7 mouse cellular contexts compared by ENCODE assay signal in genomic region chr5:129584583-129585541, GRCm38 (mm10). TPM values are rescaled to one million over a fixed set of nuclear protein-coding genes. Genes with fewer than 3 reads are reported as not detected.
DNase-seq lines count a peak whose midpoint lies in the region; ATAC-seq and TF ChIP-seq lines count a peak whose summit lies in the region.

No protein-coding gene starts in this region.

- no peak overlapping the region for H3K27ac ChIP-seq in ES-E14 (ENCODE audit: insufficient read depth, low read depth, low read length, poor library complexity, severe bottlenecking)
- no peak overlapping the region for H3K27ac ChIP-seq in heart, embryonic 12.5 days (ENCODE audit: poor library complexity, severe bottlenecking)
- H3K27ac ChIP-seq in limb, embryonic 10.5 days, result peak overlapping the region; percentile 80
- H3K27ac ChIP-seq in midbrain, embryonic 14.5 days (replicated peaks; ENCODE audit: low read depth, low read length), result 0 out of 2 replicates have a peak overlapping the region, but pooled peaks have one; percentile 56
- no peak overlapping the region for H3K27ac ChIP-seq in stomach, embryonic 15.5 days

- H3K9ac ChIP-seq in ES-E14 (ENCODE audit: insufficient read depth, low read depth, low read length, poor library complexity, severe bottlenecking), result peak overlapping the region; percentile 79
- peak overlapping the region; percentile 79 for H3K9ac ChIP-seq in heart, embryonic 12.5 days
- peak overlapping the region; percentile 82 for H3K9ac ChIP-seq in midbrain, embryonic 14.5 days (replicated peaks; ENCODE audit: low read length)
- H3K9ac ChIP-seq in stomach, embryonic 15.5 days, result peak overlapping the region; percentile 48

- no peak for ATAC-seq in heart, embryonic 12.5 days (ENCODE audit: insufficient number of reproducible peaks, low FRiP score)
- ATAC-seq in midbrain, embryonic 14.5 days (ENCODE audit: low FRiP score, low TSS enrichment), result no peak
- peak; percentile 15; the same call in 1 of the 2 replicates for ATAC-seq in stomach, embryonic 15.5 days (ENCODE audit: insufficient read depth, low FRiP score, low read depth)

- no peaks in the 10 kb centered on the region for H3K9me3 ChIP-seq in ES-E14 (ENCODE audit: control insufficient read depth, insufficient read depth, low read depth, low read length)
- H3K9me3 ChIP-seq in heart, embryonic 12.5 days (replicated peaks), result no peaks in the 10 kb centered on the region
- no peaks in the 10 kb centered on the region for H3K9me3 ChIP-seq in limb, embryonic 10.5 days (replicated peaks)
- no peaks in the 10 kb centered on the region for H3K9me3 ChIP-seq in midbrain, embryonic 14.5 days (ENCODE audit: control insufficient read depth, low read length)
- H3K9me3 ChIP-seq in stomach, embryonic 15.5 days, result no peaks in the 10 kb centered on the region

- H3K27me3 ChIP-seq in heart, embryonic 12.5 days (replicated peaks), result peaks cover 87% of the 10 kb centered on the region
- H3K27me3 ChIP-seq in limb, embryonic 10.5 days (ENCODE audit: low read depth, poor library complexity, severe bottlenecking), result peaks cover 93% of the 10 kb centered on the region
- peaks cover 10% of the 10 kb centered on the region; the same call in 1 of the 2 replicates for H3K27me3 ChIP-seq in midbrain, embryonic 14.5 days (ENCODE audit: control insufficient read depth, insufficient read depth, low read length)
- H3K27me3 ChIP-seq in stomach, embryonic 15.5 days (replicated peaks), result peaks cover 31% of the 10 kb centered on the region; the same call in 1 of the 2 replicates

- WGBS in heart, embryonic 12.5 days, result under 1% methylated on average over 76 of the region's 76 CpGs
- WGBS in limb, embryonic 10.5 days, result under 1% methylated on average over 76 of the region's 76 CpGs
- WGBS in midbrain, embryonic 14.5 days, result under 1% methylated on average over 76 of the region's 76 CpGs
- WGBS in stomach, embryonic 15.5 days, result under 1% methylated on average over 76 of the region's 76 CpGs

- H3K4me1 ChIP-seq in ES-E14 (ENCODE audit: control insufficient read depth in 2 of 2, insufficient read depth in 2 of 2, low read length in 2 of 2, poor library complexity in 1 of 2), result peaks cover 0 to 9% of the 10 kb centered on the region in 2 experiments; a peak in 2 of 4 replicates
- peaks cover 23% of the 10 kb centered on the region for H3K4me1 ChIP-seq in heart, embryonic 12.5 days (replicated peaks)
- peaks cover 34% of the 10 kb centered on the region for H3K4me1 ChIP-seq in limb, embryonic 10.5 days
- H3K4me1 ChIP-seq in midbrain, embryonic 14.5 days (ENCODE audit: control insufficient read depth, insufficient read depth, low read length), result peaks cover 13% of the 10 kb centered on the region; the same call in 1 of the 2 replicates
- peaks cover 21% of the 10 kb centered on the region; the same call in 1 of the 2 replicates for H3K4me1 ChIP-seq in stomach, embryonic 15.5 days

- peak overlapping the region; percentile 81 to 94 for H3K4me3 ChIP-seq in ES-E14 (ENCODE audit: insufficient read depth in 1 of 2, low read depth in 1 of 2, low read length in 2 of 2, poor library complexity in 1 of 2, severe bottlenecking in 1 of 2)
- peak overlapping the region; percentile 75 for H3K4me3 ChIP-seq in heart, embryonic 12.5 days
- peak overlapping the region; percentile 80 for H3K4me3 ChIP-seq in limb, embryonic 10.5 days
- peak overlapping the region; percentile 80 for H3K4me3 ChIP-seq in midbrain, embryonic 14.5 days (replicated peaks; ENCODE audit: low read depth, low read length)
- H3K4me3 ChIP-seq in stomach, embryonic 15.5 days (replicated peaks), result peak overlapping the region; percentile 62

- in situ Hi-C loops in ES-E14 (cut with MboI; ENCODE audit: low sequenced_read_pairs in 2 of 2, unreplicated experiment in 2 of 2), result loop anchor here (10.0 to 25.0 kb wide), 2 partner anchors 398 to 520 kb away; no protein-coding TSS in a partner anchor

- H3K4me2 ChIP-seq in heart, embryonic 12.5 days, result peak overlapping the region; percentile 100
- peak overlapping the region; percentile 98 for H3K4me2 ChIP-seq in midbrain, embryonic 14.5 days (ENCODE audit: low read length)
- H3K4me2 ChIP-seq in stomach, embryonic 15.5 days, result peak overlapping the region; percentile 98

- no peaks in the 10 kb centered on the region for H3K36me3 ChIP-seq in ES-E14 (ENCODE audit: control insufficient read depth, insufficient read depth, low read length, poor library complexity, severe bottlenecking)
- H3K36me3 ChIP-seq in heart, embryonic 12.5 days, result no peaks in the 10 kb centered on the region
- H3K36me3 ChIP-seq in limb, embryonic 10.5 days, result no peaks in the 10 kb centered on the region
- H3K36me3 ChIP-seq in midbrain, embryonic 14.5 days (ENCODE audit: control insufficient read depth, insufficient read depth, low read length), result no peaks in the 10 kb centered on the region
- H3K36me3 ChIP-seq in stomach, embryonic 15.5 days, result no peaks in the 10 kb centered on the region

- DNase-seq in CD8-positive naive resting alpha-beta T cell, adult 2 months (ENCODE audit: low read depth in 2 of 2, low spot score in 2 of 2), result peak; percentile 11 to 25
- DNase-seq in ES-E14 (ENCODE audit: low read depth, low spot score), result no peak
- peak; percentile 77 for DNase-seq in cerebellum, adult 9-11 months
- DNase-seq in limb, embryonic 10.5 days (ENCODE audit: low spot score), result peak; percentile 70
- peak; percentile 72 for DNase-seq in midbrain, embryonic 14.5 days

TF ChIP-seq in ES-E14, 5 proteins besides CTCF, POLR2A, EP300 and RAD21:
- no peak for TF ChIP-seq MAFK (IDR thresholded peaks at IDR 0.05; ENCODE audit: insufficient read depth, low read depth, low read length)
- no peak for TF ChIP-seq ZNF384 (IDR thresholded peaks at IDR 0.05; ENCODE audit: low read depth, low read length)
- TF ChIP-seq HCFC1 (IDR thresholded peaks at IDR 0.05; ENCODE audit: borderline replicate concordance, insufficient read depth, low read length), result no peak

RNA-seq across cellular contexts. Expression of gene Mmp17, which starts 0.9 kb away (rescaled TPM):
- 6.7 and 15.8 TPM in 2 replicates for total RNA-seq in ES-E14 (2012; rRNA removed)
- 0.65 and 1.2 TPM in 2 replicates for polyA plus RNA-seq in heart, embryonic 12.5 days (2016; fragmentation: Nextera tagmentation; extraction: Ambion mirVana)
- polyA plus RNA-seq in limb, embryonic 10.5 days (2016; fragmentation: Nextera tagmentation; extraction: Ambion mirVana), result 1.4 and 1.5 TPM in 2 replicates
- polyA plus RNA-seq in midbrain, embryonic 14.5 days (2014; fragmentation: Nextera tagmentation; extraction: Ambion mirVana), result 7.3 and 8.3 TPM in 2 replicates
- polyA plus RNA-seq in stomach, embryonic 15.5 days (2015; fragmentation: Nextera tagmentation; extraction: Ambion mirVana), result 3.7 and 4.6 TPM in 2 replicates

Comparison
In these comparisons a context has a peak if more than half of its experiments do, and no peak if none do; other contexts are left out.
1. H3K27ac ChIP-seq: peak in limb, embryonic 10.5 days (single experiment) and midbrain, embryonic 14.5 days (single experiment); none in ES-E14 (single experiment), heart, embryonic 12.5 days (single experiment) and stomach, embryonic 15.5 days (single experiment).
2. Peak in every context shown above with its lines, with median percentiles within 50 percentile points of each other: H3K4me3 ChIP-seq, H3K9ac ChIP-seq and H3K4me2 ChIP-seq.